Mouse (Mus musculus): Measurements from ENCODE around the gene Rin3. TPM values are rescaled to one million over a fixed set of nuclear protein-coding genes. Genes with fewer than 3 reads are reported as not detected.

Rin3 gene
- polyA plus RNA-seq, 1 experiment from 2014 or later, result 5.7 TPM

Other genes starting within 250 kb of the Rin3 start
- gene Slc24a4, start 154.3 kb upstream of the Rin3 start, polyA plus RNA-seq (2015; fragmentation: Nextera tagmentation; extraction: Ambion mirVana), result 0.07 and 0.14 TPM in 2 replicates
- gene Lgmn, start 156.8 kb downstream of the Rin3 start, polyA plus RNA-seq (2015; fragmentation: Nextera tagmentation; extraction: Ambion mirVana), result 55.8 and 59.0 TPM in 2 replicates
- 15.1 and 15.6 TPM in 2 replicates for gene Golga5, start 186.1 kb downstream of the Rin3 start, polyA plus RNA-seq (2015; fragmentation: Nextera tagmentation; extraction: Ambion mirVana)